Mouse (Mus musculus): ENCODE measurements around the gene 2410137M14Rik. TPM values are rescaled to one million over a fixed set of nuclear protein-coding genes. Genes with fewer than 3 reads are reported as not detected.

The 2410137M14Rik gene
- polyA plus RNA-seq, 1 experiment from 2014 or later: not detected

DNA sequence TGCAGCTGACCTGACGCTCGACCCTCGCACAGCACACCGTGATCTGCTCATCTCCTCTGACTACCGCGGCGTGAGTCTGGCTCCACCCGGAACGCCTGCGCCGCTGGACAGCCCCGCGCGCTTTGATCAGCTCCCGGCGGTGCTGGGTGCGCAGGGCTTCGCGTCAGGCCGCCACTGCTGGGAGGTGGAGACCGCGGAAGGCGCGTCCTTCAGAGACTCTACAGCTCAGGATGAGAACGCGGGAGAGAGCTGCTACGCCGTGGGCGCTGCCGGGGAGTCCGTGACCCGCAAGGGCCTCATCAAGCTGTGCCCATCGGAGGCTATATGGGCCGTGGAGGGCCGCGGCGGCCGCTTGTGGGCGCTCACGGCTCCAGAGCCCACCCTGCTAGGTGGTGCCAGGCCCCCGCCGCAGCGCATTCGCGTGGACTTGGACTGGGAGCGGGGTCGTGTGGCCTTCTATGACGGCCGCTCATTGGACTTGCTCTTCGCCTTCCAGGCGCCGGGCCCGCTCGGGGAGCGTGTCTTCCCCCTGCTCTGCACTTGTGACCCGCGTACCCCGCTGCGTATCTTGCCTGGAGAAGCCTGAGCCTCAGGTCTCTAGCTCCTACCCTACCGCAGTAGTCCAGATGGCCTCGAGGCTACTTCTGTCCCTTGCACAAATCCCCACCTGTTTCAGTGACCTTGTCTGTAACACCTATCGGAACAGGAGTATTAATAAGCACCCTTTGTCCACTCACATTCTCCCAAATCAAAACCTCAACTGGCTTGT is 33.8 kb downstream of the 2410137M14Rik start:
- Histone ChIP-seq H3K36me3 (ENCODE audit: control insufficient read depth, insufficient read depth) (peaks cover 11% of the 10 kb centered on the region; the same call in 1 of the 2 replicates), H3K9me3 (ENCODE audit: control insufficient read depth) (no peaks in the 10 kb centered on the region), H3K4me2 (replicated peaks; ENCODE audit: low read depth) (peak overlapping the region; percentile 88), H3K27me3 (replicated peaks; ENCODE audit: control insufficient read depth, insufficient read depth, low read length) (peaks cover 34% of the 10 kb centered on the region), H3K4me3 (ENCODE audit: low read depth, low read length) (peak overlapping the region; percentile 47), H3K27ac (ENCODE audit: low read depth, low read length) (peak overlapping the region; percentile 7; the same call in 1 of the 2 replicates), H3K4me1 (replicated peaks; ENCODE audit: control insufficient read depth, insufficient read depth, low read length) (no peaks in the 10 kb centered on the region; the same call in 1 of the 2 replicates), H3K9ac (ENCODE audit: low read depth, low read length) (peak overlapping the region; percentile 51)
- WGBS: 2% methylated on average over 58 of the region's 62 CpGs
- TF ChIP-seq CTCF (IDR thresholded peaks at IDR 0.05; ENCODE audit: low read depth): peak; percentile 60
- ATAC-seq: no peak

GRCm38 (mm10) chr17:36944121-36944775 is 36.8 kb downstream of the 2410137M14Rik start:
- TF ChIP-seq CTCF (IDR thresholded peaks at IDR 0.05; ENCODE audit: low read depth): peak; percentile 48
- Histone ChIP-seq H3K4me3 (ENCODE audit: low read depth, low read length) (0 out of 2 replicates have a peak overlapping the region, but pooled peaks have one; percentile 3), H3K9ac (ENCODE audit: low read depth, low read length) (no peak overlapping the region), H3K4me2 (replicated peaks; ENCODE audit: low read depth) (no peak overlapping the region), H3K27ac (ENCODE audit: low read depth, low read length) (no peak overlapping the region), H3K9me3 (ENCODE audit: control insufficient read depth) (no peaks in the 10 kb centered on the region), H3K4me1 (replicated peaks; ENCODE audit: control insufficient read depth, insufficient read depth, low read length) (no peaks in the 10 kb centered on the region; the same call in 1 of the 2 replicates), H3K27me3 (replicated peaks; ENCODE audit: control insufficient read depth, insufficient read depth, low read length) (peaks cover 35% of the 10 kb centered on the region), H3K36me3 (ENCODE audit: control insufficient read depth, insufficient read depth) (peaks cover 9% of the 10 kb centered on the region; the same call in 1 of the 2 replicates)
- 32% methylated on average over 9 of the region's 9 CpGs for WGBS
- 0 out of 2 replicates have a peak, but pooled peaks have one; percentile 14 for ATAC-seq

- 30% methylated on average over 5 of the region's 5 CpGs for WGBS
- Histone ChIP-seq H3K4me3 (ENCODE audit: low read depth, low read length) (peak overlapping the region; percentile 45), H3K27me3 (replicated peaks; ENCODE audit: control insufficient read depth, insufficient read depth, low read length) (peaks cover 35% of the 10 kb centered on the region), H3K36me3 (ENCODE audit: control insufficient read depth, insufficient read depth) (peaks cover 4% of the 10 kb centered on the region; the same call in 1 of the 2 replicates), H3K27ac (ENCODE audit: low read depth, low read length) (no peak overlapping the region), H3K4me2 (replicated peaks; ENCODE audit: low read depth) (no peak overlapping the region), H3K9me3 (ENCODE audit: control insufficient read depth) (no peaks in the 10 kb centered on the region), H3K9ac (ENCODE audit: low read depth, low read length) (no peak overlapping the region), H3K4me1 (replicated peaks; ENCODE audit: control insufficient read depth, insufficient read depth, low read length) (no peaks in the 10 kb centered on the region; the same call in 1 of the 2 replicates)
- TF ChIP-seq CTCF (IDR thresholded peaks at IDR 0.05; ENCODE audit: low read depth): no peak
- ATAC-seq: no peak
Observed at GRCm38 (mm10) chr17:36943691-36944090, 37.3 kb downstream of the 2410137M14Rik start.

GRCm38 (mm10) chr17:36942791-36943471 is 38.1 kb downstream of the 2410137M14Rik start, which contains the start of gene Rnf39:
Gene Rnf39, plus strand, starts transcription at chr17:36942918.
- Histone ChIP-seq H3K27me3 (replicated peaks; ENCODE audit: control insufficient read depth, insufficient read depth, low read length) (peaks cover 35% of the 10 kb centered on the region), H3K9me3 (ENCODE audit: control insufficient read depth) (no peaks in the 10 kb centered on the region), H3K9ac (ENCODE audit: low read depth, low read length) (peak within 1 kb of the TSS; percentile 45; the same call in 1 of the 2 replicates), H3K27ac (ENCODE audit: low read depth, low read length) (no peak within 1 kb of the TSS; the same call in 1 of the 2 replicates), H3K4me3 (ENCODE audit: low read depth, low read length) (peak within 1 kb of the TSS; percentile 45), H3K4me1 (replicated peaks; ENCODE audit: control insufficient read depth, insufficient read depth, low read length) (no peaks in the 10 kb centered on the region; the same call in 1 of the 2 replicates), H3K4me2 (replicated peaks; ENCODE audit: low read depth) (peak within 1 kb of the TSS; percentile 81), H3K36me3 (ENCODE audit: control insufficient read depth, insufficient read depth) (no peaks in the 10 kb centered on the region)
- 0 out of 2 replicates have a peak, but pooled peaks have one; percentile 6 for TF ChIP-seq CTCF (IDR thresholded peaks at IDR 0.05; ENCODE audit: low read depth)
- peak; percentile 71 for ATAC-seq
- 2% methylated on average over 59 of the region's 59 CpGs for WGBS

GRCm38 (mm10) chr17:36942391-36942790 is 38.6 kb downstream of the 2410137M14Rik start:
- Histone ChIP-seq H3K9me3 (ENCODE audit: control insufficient read depth) (no peaks in the 10 kb centered on the region), H3K27ac (ENCODE audit: low read depth, low read length) (no peak overlapping the region), H3K4me3 (ENCODE audit: low read depth, low read length) (peak overlapping the region; percentile 45), H3K4me2 (replicated peaks; ENCODE audit: low read depth) (peak overlapping the region; percentile 81), H3K4me1 (replicated peaks; ENCODE audit: control insufficient read depth, insufficient read depth, low read length) (no peaks in the 10 kb centered on the region; the same call in 1 of the 2 replicates), H3K9ac (ENCODE audit: low read depth, low read length) (0 out of 2 replicates have a peak overlapping the region, but pooled peaks have one; percentile 45), H3K36me3 (ENCODE audit: control insufficient read depth, insufficient read depth) (no peaks in the 10 kb centered on the region), H3K27me3 (replicated peaks; ENCODE audit: control insufficient read depth, insufficient read depth, low read length) (peaks cover 35% of the 10 kb centered on the region)
- ATAC-seq: peak; percentile 62
- TF ChIP-seq CTCF (IDR thresholded peaks at IDR 0.05; ENCODE audit: low read depth): no peak
- 43% methylated on average over 10 of the region's 10 CpGs for WGBS
